Mouse (Mus musculus) intestine, embryonic 14.5 days (tissue): ENCODE measurements around the gene Wrap53. TPM values are rescaled to one million over a fixed set of nuclear protein-coding genes. Genes with fewer than 3 reads are reported as not detected.
"Not testable (repeated sequence)": the region's sequence is repeated elsewhere in the genome, so short reads cannot be mapped to it uniquely, and the experiment has no call there.

ENCODE experiments used
- ATAC-seq: fragments of 200-750 bp; cut with Nextera tagmentation; replicated peaks from 2 replicates; pipeline ENCODE4 v1.8.0; 2017; ENCODE audit warnings: low read depth, moderate number of reproducible peaks, moderate TSS enrichment, moderate library complexity; ENCODE audit not compliant: low FRiP score, low TSS enrichment
- DNase-seq: peaks from one replicate; pipeline ENCODE4 v3.0.0-alpha.2; 2018; ENCODE audit warnings: low spot score
- H3K27ac ChIP-seq: fragments of 300-500 bp; sonication (generic); 2 replicates; pipeline ENCODE4 v1.5.1; 2014; ENCODE audit warnings: low read depth, mild to moderate bottlenecking, control low read depth
- H3K27me3 ChIP-seq: fragments of 300-500 bp; sonication (generic); replicated peaks from 2 replicates; pipeline ENCODE4 v1.6.1; 2014; ENCODE audit warnings: low read length, control low read depth; ENCODE audit not compliant: control insufficient read depth, insufficient read depth
- H3K36me3 ChIP-seq: fragments of 300-500 bp; sonication (generic); 2 replicates; pipeline ENCODE4 v1.6.1; 2014; ENCODE audit warnings: low read length, control low read depth; ENCODE audit not compliant: control insufficient read depth, insufficient read depth
- H3K4me1 ChIP-seq: fragments of 300-500 bp; sonication (generic); replicated peaks from 2 replicates; pipeline ENCODE4 v1.6.1; 2014; ENCODE audit warnings: low read length, control low read depth, mixed read lengths; ENCODE audit not compliant: control insufficient read depth, insufficient read depth
- H3K4me2 ChIP-seq: fragments of 300-500 bp; sonication (generic); 2 replicates; pipeline ENCODE4 v1.6.1; 2014; ENCODE audit warnings: low read length
- H3K4me3 ChIP-seq: fragments of 300-500 bp; sonication (generic); 2 replicates; pipeline ENCODE4 v1.5.1; 2014; ENCODE audit warnings: low read depth, low read length, control low read depth, mixed read lengths
- H3K9ac ChIP-seq: fragments of 300-500 bp; sonication (generic); 2 replicates; pipeline ENCODE4 v1.6.1; 2014; ENCODE audit warnings: mild to moderate bottlenecking, low read length
- H3K9me3 ChIP-seq: fragments of 300-500 bp; sonication (generic); 2 replicates; pipeline ENCODE4 v1.6.1; 2016; ENCODE audit warnings: low read length, control low read depth; ENCODE audit not compliant: control insufficient read depth
- WGBS: fragments of 180-500 bp; shearing (Covaris S2); extraction: QIAGEN DNeasy Blood & Tissue Kit; methylation state at CpG from one replicate; pipeline ENCODE4 v1.1.7; 2014; 5-methylcytosine and 5-hydroxymethylcytosine counted together
- polyA plus RNA-seq: library from polyadenylated mRNA; unstranded; fragments of >200 nt; fragmentation: Nextera tagmentation; extraction: Ambion mirVana; gene quantifications from 2 replicates; pipeline ENCODE4 v1.2.1, GENCODE M21; 2014

The Wrap53 gene
- polyA plus RNA-seq, 1 experiment from 2014 or later, result 26.8 TPM

DNA sequence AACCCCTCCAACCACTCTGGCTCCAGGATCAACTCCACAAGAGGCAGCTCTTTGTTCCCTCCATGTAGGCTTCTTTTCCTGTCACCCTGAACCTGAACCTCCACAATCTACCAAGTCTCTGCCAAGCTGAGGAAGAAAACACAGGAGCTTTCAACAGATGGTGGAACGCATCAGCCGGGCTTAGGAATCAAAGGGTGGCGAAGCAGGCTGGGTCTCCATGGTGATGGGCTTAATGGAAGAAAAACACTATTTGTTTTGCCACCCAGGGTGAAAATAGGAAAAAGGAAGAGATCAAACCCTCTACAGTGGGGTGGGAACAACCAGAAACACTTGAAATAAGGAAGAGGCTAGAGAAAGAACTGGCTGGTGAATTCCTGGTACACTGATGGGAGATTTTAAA is 36.5 kb downstream of the Wrap53 start:
- WGBS, result 46% methylated on average over 3 of the region's 3 CpGs
- no peaks in the 10 kb centered on the region for H3K9me3 ChIP-seq
- H3K4me3 ChIP-seq, result no peak overlapping the region
- H3K4me1 ChIP-seq, result peaks cover 15% of the 10 kb centered on the region; the same call in 1 of the 2 replicates
- H3K9ac ChIP-seq, result no peak overlapping the region
- ATAC-seq (no peak), DNase-seq (no peak)
- no peaks in the 10 kb centered on the region for H3K36me3 ChIP-seq
- H3K4me2 ChIP-seq, result no peak overlapping the region
- no peaks in the 10 kb centered on the region for H3K27me3 ChIP-seq
- H3K27ac ChIP-seq, result no peak overlapping the region

DNA sequence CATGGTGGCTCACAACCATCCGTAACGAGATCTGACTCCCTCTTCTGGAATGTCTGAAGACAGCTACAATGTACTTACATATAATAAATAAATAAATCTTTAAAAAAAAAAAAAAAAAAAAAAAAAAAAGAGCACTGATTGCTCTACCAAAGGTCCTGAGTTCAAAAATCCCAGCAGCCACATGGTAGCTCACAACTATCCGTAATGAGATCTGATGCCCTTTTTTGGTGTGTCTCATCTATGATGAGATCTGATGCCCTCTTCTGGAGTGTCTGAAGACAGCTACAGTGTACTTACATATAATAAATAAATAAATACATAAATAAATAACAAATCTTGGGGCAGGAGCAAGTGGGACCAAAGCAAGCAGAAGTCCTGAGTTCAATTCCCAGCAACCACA is 38.3 kb downstream of the Wrap53 start:
- H3K9ac ChIP-seq, H3K27me3 ChIP-seq, H3K4me1 ChIP-seq, DNase-seq, H3K36me3 ChIP-seq, ATAC-seq, H3K27ac ChIP-seq, H3K4me2 ChIP-seq, H3K9me3 ChIP-seq, H3K4me3 ChIP-seq: not testable (repeated sequence)
- 85% methylated on average over 1 of the region's 3 CpGs for WGBS

DNA sequence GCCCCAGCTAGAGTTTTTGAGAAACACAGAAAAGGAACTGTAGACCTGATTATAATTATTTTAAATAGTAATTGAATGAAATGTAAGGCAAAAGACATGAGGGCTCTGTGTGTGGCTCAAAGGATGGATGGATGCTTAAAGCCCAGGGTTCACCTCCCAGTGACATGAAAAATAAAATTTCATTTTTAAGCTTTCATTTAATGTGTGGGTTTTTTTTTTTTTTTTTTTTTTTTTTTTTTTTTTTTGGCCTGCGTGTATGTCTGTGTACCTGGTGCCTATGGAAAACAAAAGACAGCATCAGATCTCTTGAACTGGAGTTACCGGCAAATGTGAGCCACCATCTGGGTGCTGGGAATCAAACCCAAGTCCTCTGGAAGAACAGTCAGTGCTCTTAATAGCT is 39.4 kb downstream of the Wrap53 start:
- Histone ChIP-seq H3K9ac (no peak overlapping the region), H3K4me1 (0 out of 2 replicates have a peak, but pooled peaks cover under 1% of the 10 kb centered on the region), H3K27me3 (no peaks in the 10 kb centered on the region), H3K27ac (no peak overlapping the region), H3K36me3 (no peaks in the 10 kb centered on the region), H3K9me3 (no peaks in the 10 kb centered on the region), H3K4me2 (no peak overlapping the region), H3K4me3 (no peak overlapping the region)
- 87% methylated on average over 2 of the region's 2 CpGs for WGBS
- DNase-seq, result no peak
- no peak for ATAC-seq

DNA sequence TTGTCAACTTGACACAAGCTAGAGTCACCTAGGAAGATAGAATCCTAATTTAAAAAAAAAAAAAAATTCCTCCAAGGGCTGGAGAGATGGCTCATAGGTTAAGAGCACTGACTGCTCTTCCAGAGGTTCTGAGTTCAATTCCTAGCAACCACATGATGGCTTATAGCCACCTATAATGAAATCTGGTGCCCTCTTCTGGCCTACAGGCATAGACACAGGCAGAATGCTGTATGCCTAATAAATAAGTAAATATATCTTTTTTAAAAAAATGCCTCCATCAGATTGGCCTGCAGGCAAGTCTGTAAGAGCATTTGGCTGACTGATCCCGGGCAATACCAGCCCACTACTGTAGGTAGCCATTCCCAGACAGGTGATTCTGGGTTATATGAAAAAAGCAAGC is 45.1 kb downstream of the Wrap53 start:
- Histone ChIP-seq H3K9ac (no peak overlapping the region), H3K27me3 (no peaks in the 10 kb centered on the region), H3K9me3 (no peaks in the 10 kb centered on the region), H3K36me3 (no peaks in the 10 kb centered on the region), H3K4me1 (no peaks in the 10 kb centered on the region), H3K27ac (no peak overlapping the region), H3K4me3 (no peak overlapping the region), H3K4me2 (no peak overlapping the region)
- 72% methylated on average over 1 of the region's 1 CpGs for WGBS
- DNase-seq (no peak), ATAC-seq (no peak)

DNA sequence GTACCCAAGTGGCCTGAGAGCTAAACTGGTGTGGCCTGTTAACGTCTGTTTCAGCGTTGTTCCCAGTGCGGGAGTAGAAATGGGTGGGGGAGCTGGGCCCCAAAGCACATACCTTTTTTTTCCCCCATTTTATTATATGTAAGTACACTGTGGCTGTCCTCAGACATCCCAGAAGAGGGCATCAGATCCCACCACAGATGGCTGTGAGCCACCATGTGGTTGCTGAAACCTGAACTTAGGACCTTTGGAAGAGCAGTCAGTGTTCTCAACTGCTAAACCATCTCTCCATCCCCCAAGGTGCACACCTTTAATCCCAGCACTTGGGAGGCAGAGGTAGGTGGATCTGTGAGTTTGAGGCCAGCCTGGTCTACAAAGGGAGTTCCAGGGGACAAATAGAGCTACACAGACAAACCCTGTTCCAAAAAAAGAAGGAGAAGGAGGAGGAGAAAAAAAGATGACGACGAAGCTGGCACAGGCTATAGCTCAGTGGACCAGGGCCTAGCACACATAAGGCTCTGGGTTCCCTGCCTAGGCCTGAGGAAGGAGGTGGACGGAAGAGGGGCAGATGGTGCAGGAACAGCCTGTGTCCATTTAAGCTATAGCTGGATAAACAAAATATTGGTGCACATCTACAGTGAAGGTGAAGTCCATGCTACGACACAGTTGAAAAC is 47.4 kb downstream of the Wrap53 start:
- Histone ChIP-seq H3K27ac (no peak overlapping the region), H3K36me3 (no peaks in the 10 kb centered on the region), H3K9me3 (no peaks in the 10 kb centered on the region), H3K4me1 (peaks cover 2% of the 10 kb centered on the region; the same call in 1 of the 2 replicates), H3K4me3 (no peak overlapping the region), H3K27me3 (no peaks in the 10 kb centered on the region), H3K4me2 (no peak overlapping the region), H3K9ac (no peak overlapping the region)
- no peak for ATAC-seq
- no peak for DNase-seq
- WGBS, result 68% methylated on average over 7 of the region's 7 CpGs

DNA sequence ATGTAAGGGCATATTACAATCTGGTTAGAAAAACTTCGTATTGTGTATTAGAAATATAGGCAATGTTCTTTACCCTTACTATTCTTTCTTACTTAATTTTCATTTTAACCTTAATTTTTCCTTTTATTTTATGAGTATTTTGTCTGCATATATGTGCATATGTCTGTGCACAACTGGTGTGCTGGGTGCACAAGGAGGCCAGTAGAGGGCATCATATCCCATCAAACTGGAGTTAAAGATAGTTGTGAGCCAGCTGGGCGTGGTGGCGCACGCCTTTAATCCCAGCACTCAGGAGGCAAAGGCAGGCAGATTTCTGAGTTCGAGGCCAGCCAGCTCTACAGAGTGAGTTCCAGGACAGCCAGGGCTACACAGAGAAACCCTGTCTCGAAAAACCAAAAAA is 49.3 kb downstream of the Wrap53 start:
- not testable (repeated sequence) for H3K36me3 ChIP-seq, H3K4me3 ChIP-seq, H3K9me3 ChIP-seq, H3K4me2 ChIP-seq, H3K27me3 ChIP-seq, H3K9ac ChIP-seq, DNase-seq, H3K4me1 ChIP-seq, ATAC-seq, H3K27ac ChIP-seq
- 90% methylated on average over 6 of the region's 6 CpGs for WGBS

DNA sequence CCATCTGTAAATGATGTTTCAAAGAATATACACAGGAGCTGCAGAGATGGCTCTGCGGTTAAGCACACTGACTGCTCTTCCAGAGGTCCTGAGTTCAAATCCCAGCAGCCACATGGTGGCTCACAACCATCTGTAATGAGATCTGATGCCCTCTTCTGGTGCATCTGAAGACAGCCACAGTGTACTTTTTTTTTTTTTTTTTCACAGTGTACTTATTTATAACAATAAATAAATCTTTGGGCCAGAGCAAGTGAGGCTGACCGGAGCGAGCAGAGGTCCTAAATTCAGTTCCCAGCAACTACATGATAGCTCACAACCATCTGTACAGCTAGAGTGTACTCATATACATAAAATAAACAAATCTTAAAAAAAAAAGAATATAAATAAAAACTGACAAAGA is 49.8 kb downstream of the Wrap53 start:
- not testable (repeated sequence) for DNase-seq, ATAC-seq
- 91% methylated on average over 3 of the region's 3 CpGs for WGBS

DNA sequence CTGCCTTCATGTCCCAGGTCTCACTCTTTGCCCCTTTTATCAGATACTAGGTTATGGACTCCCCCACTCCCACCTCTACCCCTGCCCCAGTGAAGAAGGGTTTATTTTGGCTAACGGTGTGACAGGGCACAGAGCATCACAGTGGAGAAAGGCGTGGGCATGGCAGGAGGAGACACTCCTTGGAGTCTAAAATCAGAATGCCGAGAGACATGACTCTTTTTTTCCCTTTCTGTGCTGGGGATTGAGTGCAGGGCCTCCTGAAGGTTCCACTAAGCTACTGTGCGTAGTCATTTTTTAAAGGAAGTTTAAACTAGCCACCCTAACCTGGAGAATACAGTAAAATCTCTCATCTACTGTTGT is 52.0 kb downstream of the Wrap53 start:
- no peak overlapping the region for H3K27ac ChIP-seq
- DNase-seq (no peak), ATAC-seq (no peak)
- H3K9ac ChIP-seq, result no peak overlapping the region
- no peak overlapping the region for H3K4me3 ChIP-seq
- no peaks in the 10 kb centered on the region for H3K27me3 ChIP-seq
- H3K9me3 ChIP-seq, result no peaks in the 10 kb centered on the region
- H3K4me1 ChIP-seq, result peaks cover 8% of the 10 kb centered on the region; the same call in 1 of the 2 replicates
- no peak overlapping the region for H3K4me2 ChIP-seq
- no peaks in the 10 kb centered on the region for H3K36me3 ChIP-seq
- WGBS, result 81% methylated on average over 4 of the region's 4 CpGs

More for the DNA sequence above, 49.8 kb downstream of the Wrap53 start:
- not testable (repeated sequence) for H3K9me3 ChIP-seq, H3K36me3 ChIP-seq, H3K27ac ChIP-seq, H3K9ac ChIP-seq, H3K4me3 ChIP-seq, H3K4me2 ChIP-seq, H3K4me1 ChIP-seq, H3K27me3 ChIP-seq
